Mouse (Mus musculus): Measurements from ENCODE around the gene Cpt2.

The Cpt2 gene

DNA sequence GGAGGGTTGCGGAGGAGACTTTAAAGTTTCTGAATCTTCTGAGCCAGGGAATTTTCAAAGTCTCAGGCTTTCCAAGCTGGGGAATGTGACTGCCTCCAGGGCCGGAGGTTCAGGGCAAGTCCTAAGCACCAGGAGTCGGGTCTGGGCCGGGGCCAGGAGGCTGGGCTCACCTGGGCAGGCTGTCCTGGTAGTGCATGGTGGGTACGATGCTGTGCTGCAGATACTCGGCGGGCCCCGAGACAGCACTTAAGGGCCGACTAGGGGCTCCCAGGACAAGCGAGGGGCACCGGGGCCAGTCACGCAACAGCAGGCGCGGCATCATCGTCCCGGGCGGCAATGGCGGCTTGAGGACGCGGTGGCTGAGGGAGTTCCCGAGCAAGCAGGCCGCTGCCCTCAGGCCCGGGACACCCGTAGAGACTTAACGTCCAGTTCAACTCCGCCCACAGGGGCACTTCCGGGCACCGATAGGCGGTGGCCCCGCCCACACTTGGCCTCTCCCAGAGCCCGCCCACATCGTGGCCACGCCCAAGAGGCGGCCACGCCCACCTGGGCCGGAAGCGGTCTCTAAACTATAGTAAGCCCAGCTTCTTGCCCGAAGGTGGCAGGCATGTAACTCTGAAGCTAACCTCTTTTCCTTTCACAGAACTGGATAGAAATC is at the start of gene Cpt2:
Gene Cpt2 (minus strand): TSS at position 466 of the 658 bp plus-strand sequence.
- Histone ChIP-seq H3K27me3 (ENCODE audit: control insufficient read depth, insufficient read depth, low read length, poor library complexity, severe bottlenecking) (no peaks in the 10 kb centered on the region), H3K36me3 (ENCODE audit: control insufficient read depth, insufficient read depth, low read length, poor library complexity, severe bottlenecking) (no peaks in the 10 kb centered on the region)
- peak; percentile 96 for DNase-seq (ENCODE audit: low read depth, low spot score)

DNA sequence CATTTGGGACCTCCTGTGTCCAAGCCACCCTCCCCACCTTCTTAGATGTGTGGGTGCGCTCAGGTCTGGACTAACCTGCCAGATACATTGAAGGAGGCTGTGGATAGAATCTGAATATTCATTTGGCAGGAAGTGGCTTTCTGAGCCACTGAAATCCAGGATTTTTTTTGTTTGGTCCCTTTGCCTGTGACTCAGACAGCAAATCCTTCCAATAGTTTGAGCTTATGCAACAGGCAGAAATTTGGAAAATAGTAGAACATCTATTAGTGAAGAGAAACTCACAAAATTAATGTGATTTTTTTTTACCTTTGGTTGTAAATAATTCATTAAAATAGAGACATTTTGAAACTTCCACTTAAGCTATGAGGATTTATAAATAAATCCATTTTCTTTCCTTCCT is 47.8 kb upstream of the Cpt2 start:
- no peaks in the 10 kb centered on the region for H3K36me3 ChIP-seq (ENCODE audit: control insufficient read depth, insufficient read depth, low read length, poor library complexity, severe bottlenecking)
- DNase-seq (ENCODE audit: low read depth, low spot score), result no peak
- no peaks in the 10 kb centered on the region for H3K27me3 ChIP-seq (ENCODE audit: control insufficient read depth, insufficient read depth, low read length, poor library complexity, severe bottlenecking)

DNA sequence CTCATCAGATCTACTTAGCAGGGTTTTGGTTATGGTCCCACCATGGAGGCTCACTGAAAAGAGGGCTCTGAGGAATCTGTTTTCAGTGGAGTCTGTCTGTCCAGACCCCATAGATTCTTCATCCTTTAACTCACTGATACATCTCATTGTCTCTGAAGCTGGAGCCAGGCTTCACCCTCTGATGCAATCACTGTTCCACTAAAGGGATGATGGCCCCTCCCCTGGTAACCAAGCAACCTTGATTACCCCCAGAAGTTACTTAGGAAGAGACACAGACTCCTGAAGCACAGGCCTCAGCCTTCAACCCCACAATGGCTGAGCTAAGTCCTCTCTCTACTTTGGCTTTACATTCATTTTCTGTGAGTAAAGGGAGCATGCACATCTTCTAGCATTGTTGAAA is 46.4 kb upstream of the Cpt2 start:
- H3K27me3 ChIP-seq (ENCODE audit: control insufficient read depth, insufficient read depth, low read length, poor library complexity, severe bottlenecking), result no peaks in the 10 kb centered on the region
- no peak for DNase-seq (ENCODE audit: low read depth, low spot score)
- H3K36me3 ChIP-seq (ENCODE audit: control insufficient read depth, insufficient read depth, low read length, poor library complexity, severe bottlenecking), result no peaks in the 10 kb centered on the region

DNA sequence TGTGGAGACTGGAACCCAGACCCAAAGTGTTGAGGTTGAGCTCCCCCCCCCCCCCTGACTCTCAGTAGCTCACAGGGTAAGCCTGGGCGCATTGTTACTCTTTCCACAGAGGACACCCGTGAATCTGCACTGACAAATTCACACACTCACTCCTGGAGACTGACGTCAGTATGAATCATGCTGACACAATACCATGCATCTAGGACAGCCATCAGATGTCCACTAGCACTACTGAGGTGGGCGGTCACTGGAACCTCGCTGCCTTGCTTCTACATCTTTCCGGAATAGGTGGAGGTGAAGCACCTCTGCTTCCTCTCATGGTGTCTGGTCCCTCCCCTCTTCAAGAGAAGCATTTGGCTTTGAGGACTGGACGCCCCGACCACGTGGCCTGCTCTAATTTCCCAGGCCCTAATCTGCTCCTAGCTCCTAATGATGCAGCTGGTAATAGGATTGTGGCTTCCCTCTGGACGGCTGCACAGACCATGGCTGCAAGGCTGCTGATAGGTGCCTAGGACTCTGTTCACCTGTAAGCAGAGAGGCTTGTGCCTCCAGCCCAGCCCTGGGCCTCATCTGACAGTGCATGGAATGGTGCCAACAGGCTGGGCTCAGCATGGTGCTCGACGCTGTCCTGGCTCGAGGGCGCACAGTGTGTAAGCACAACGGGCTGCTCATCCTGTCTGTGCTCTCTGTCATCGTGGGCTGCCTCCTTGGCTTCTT is 44.7 kb upstream of the Cpt2 start, which contains the start of gene Slc1a7:
Gene Slc1a7 (plus strand): TSS at position 367 of the 717 bp plus-strand sequence.
- no peak for DNase-seq (ENCODE audit: low read depth, low spot score)
- Histone ChIP-seq H3K27me3 (ENCODE audit: control insufficient read depth, insufficient read depth, low read length, poor library complexity, severe bottlenecking) (no peaks in the 10 kb centered on the region), H3K36me3 (ENCODE audit: control insufficient read depth, insufficient read depth, low read length, poor library complexity, severe bottlenecking) (no peaks in the 10 kb centered on the region)

DNA sequence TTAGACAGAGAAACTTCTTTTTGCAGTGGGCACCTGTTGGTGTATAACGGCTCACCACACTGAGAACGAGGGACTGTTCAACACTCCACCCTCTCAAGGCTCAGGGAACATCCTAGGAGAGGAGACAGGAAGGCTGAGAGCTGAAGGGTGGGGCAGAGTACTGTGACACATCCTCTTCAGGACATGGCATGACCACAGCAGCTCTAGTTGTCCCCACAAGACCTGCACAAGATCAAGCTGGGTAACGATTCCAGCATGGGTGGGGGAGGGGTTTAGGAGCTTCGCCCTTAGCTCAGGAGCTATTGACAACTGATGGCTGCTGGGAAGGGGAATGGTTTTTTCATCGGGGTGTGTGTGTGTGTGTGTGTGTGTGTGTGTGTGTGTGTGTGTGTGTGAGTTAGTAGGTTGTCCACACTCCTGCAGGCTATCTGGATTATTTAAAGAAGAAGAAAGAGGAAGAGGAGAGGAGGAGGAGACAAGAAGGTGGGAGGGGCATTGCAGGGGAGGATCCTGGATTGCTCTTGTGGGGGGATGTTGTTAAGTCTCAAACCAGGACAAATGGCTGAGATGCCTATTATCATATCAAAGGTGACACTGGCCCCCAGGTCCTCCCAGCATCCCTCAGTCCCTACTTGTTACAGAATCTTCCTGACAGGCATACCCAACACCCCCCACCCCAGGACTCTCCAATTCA is 43.2 kb upstream of the Cpt2 start:
- no peak for DNase-seq (ENCODE audit: low read depth, low spot score)
- H3K27me3 ChIP-seq (ENCODE audit: control insufficient read depth, insufficient read depth, low read length, poor library complexity, severe bottlenecking), result no peaks in the 10 kb centered on the region
- H3K36me3 ChIP-seq (ENCODE audit: control insufficient read depth, insufficient read depth, low read length, poor library complexity, severe bottlenecking), result no peaks in the 10 kb centered on the region

DNA sequence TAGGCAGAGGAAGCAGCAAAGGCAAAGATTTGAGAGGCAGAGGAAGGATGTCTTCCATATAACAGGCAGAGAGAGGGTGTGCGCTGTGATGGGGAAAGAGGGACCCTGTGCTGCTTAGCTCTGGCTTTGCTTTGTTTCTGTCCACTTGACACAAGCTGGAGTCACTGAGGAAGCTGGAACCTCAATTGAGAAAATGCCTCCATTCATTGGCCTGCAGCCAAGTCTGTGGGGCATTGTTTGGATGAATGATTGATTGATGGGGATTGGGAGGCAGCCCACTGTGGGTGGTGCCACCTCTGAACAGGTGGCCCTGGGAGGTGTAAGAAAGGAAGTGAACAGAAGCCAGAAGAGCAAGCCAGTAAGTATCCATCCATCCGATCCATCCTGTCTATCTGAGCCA is 39.4 kb upstream of the Cpt2 start:
- DNase-seq (ENCODE audit: low read depth, low spot score), result no peak
- no peaks in the 10 kb centered on the region for H3K36me3 ChIP-seq (ENCODE audit: control insufficient read depth, insufficient read depth, low read length, poor library complexity, severe bottlenecking)
- H3K27me3 ChIP-seq (ENCODE audit: control insufficient read depth, insufficient read depth, low read length, poor library complexity, severe bottlenecking), result no peaks in the 10 kb centered on the region

DNA sequence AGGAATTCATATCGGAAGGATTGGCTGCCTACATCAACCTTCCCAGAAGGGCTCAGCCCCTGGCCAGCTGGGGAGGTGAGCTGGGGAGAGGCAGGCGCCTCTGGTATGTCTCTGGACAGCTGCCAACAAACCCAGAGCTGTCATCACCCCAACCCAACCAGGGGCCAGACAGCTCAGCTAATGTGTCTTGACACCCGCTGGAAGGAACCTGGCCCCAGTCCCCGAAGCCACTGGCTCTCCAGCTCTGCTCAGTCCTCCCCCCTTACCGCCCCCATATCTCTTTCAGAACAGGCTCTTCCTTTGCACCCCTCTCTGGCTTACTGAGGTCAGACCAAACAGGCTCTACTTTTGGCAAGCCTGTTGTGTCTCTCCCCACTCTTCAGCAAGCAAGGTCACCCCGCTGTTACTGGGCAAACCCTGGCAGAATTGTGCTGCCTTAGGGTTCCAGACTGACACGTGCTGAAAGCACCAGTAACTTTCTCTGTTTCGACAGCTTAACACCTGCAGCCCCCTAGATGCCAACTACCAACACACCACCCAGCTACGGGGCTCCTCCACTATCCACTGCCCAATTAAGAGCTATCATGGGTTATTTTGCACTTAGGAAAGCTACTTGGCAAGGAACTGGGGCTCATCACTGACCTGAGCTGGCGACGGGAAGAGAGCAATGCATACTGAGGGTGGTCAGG is 38.8 kb upstream of the Cpt2 start:
- no peaks in the 10 kb centered on the region for H3K27me3 ChIP-seq (ENCODE audit: control insufficient read depth, insufficient read depth, low read length, poor library complexity, severe bottlenecking)
- no peak for DNase-seq (ENCODE audit: low read depth, low spot score)
- H3K36me3 ChIP-seq (ENCODE audit: control insufficient read depth, insufficient read depth, low read length, poor library complexity, severe bottlenecking), result no peaks in the 10 kb centered on the region

DNA sequence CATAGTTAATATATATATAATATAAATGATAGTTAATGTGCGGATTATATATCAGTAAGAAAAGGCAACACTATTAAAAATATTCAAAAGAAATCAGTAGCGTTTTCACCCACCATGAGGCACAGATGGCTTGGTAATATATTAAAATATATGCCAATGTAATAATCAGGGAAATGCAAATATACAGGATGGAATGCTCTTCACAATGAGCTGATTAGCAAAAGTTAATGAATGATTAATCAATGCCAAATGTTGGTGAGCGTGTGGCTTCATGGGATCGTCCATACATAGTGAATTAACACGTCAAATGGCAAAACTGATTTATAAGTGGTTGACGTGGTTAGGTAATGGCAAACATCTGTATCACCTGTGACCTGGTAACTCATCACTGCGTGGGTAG is 35.1 kb upstream of the Cpt2 start:
- no peaks in the 10 kb centered on the region for H3K36me3 ChIP-seq (ENCODE audit: control insufficient read depth, insufficient read depth, low read length, poor library complexity, severe bottlenecking)
- DNase-seq (ENCODE audit: low read depth, low spot score), result no peak

DNA sequence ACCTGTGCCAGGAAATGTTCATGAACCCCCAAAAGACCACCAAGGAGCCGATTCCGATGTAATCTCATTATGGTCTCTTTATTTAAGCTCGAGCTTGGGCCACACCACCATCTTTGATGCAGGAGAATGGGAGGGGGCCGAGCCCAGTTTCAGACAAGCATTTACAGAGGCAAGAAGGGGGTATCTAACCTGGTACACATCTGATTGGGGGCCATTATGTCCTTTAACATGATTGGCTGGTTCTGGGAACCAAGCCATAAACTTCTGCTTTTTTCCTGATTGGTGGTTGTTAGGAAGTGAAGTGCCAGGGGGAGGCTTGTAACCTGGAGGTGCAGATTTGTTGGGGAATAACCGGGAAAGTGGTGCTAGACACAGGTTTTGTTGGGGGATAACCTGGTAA is 32.3 kb upstream of the Cpt2 start:
- no peak for DNase-seq (ENCODE audit: low read depth, low spot score)
- Histone ChIP-seq H3K27me3 (ENCODE audit: control insufficient read depth, insufficient read depth, low read length, poor library complexity, severe bottlenecking) (no peaks in the 10 kb centered on the region), H3K36me3 (ENCODE audit: control insufficient read depth, insufficient read depth, low read length, poor library complexity, severe bottlenecking) (no peaks in the 10 kb centered on the region)

More for the DNA sequence above, 35.1 kb upstream of the Cpt2 start:
- no peaks in the 10 kb centered on the region for H3K27me3 ChIP-seq (ENCODE audit: control insufficient read depth, insufficient read depth, low read length, poor library complexity, severe bottlenecking)

DNA sequence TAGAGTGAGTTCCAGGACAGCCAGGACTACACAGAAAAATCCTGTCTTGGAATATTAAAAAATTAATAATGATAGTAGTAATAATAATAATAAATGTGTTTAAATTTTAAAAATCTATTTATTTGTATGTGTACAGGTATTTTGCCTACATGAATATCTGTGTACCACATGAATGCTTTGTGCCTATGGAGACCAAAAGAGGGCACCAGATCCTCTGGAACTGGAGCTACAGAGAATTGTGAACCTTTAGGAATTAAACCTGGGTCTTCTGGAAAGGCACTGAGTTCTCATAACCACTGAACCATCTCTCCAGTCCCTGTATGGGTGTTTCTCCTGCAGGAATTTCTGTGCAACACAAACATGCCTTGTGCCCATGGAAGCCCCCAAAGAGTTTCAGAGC is 29.4 kb upstream of the Cpt2 start:
- Histone ChIP-seq H3K27me3 (ENCODE audit: control insufficient read depth, insufficient read depth, low read length, poor library complexity, severe bottlenecking) (no peaks in the 10 kb centered on the region), H3K36me3 (ENCODE audit: control insufficient read depth, insufficient read depth, low read length, poor library complexity, severe bottlenecking) (no peaks in the 10 kb centered on the region)
- no peak for DNase-seq (ENCODE audit: low read depth, low spot score)

DNA sequence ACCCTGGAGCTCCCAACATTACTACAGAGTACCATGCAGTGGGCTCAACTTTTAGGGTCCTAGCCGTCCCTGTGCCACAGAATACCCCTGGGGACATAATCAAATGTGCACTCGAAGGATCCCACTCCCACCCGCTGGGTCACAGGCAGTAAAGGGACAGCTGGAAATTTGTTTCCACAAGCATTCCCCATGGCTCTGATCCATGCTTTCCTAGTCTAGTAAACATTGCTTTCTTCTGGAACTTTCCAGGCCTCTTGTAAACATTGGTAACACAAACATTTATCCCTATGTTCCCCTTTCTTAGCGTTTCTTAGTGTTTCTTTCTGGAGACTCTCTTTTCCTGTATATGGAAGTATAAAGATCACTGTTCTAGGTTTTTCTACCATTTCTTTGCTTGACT is 26.5 kb upstream of the Cpt2 start:
- DNase-seq (ENCODE audit: low read depth, low spot score), result no peak
- Histone ChIP-seq H3K27me3 (ENCODE audit: control insufficient read depth, insufficient read depth, low read length, poor library complexity, severe bottlenecking) (no peaks in the 10 kb centered on the region; the same call in 1 of the 2 replicates), H3K36me3 (ENCODE audit: control insufficient read depth, insufficient read depth, low read length, poor library complexity, severe bottlenecking) (no peaks in the 10 kb centered on the region)

DNA sequence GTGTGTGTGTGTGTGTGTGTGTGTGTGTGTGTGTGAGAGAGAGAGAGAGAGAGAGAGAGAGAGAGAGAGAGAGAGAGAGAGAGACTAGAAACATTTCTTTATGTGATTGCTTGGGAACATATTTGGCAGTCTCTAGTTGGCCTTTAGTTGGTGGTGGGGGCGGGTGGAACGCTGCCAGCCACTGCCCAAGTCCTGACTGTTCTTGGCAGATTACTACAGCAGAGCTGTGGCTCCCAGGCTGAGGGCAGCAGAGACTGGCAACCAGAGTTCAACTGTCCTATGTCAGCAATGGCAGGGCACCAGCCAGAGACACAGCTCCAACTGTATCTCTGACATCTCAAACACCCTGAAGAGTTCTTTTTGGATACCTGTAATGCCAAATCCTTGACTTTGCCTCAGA is 20.7 kb upstream of the Cpt2 start:
- no peaks in the 10 kb centered on the region for H3K36me3 ChIP-seq (ENCODE audit: control insufficient read depth, insufficient read depth, low read length, poor library complexity, severe bottlenecking)
- DNase-seq (ENCODE audit: low read depth, low spot score), result no peak
- no peaks in the 10 kb centered on the region; the same call in 1 of the 2 replicates for H3K27me3 ChIP-seq (ENCODE audit: control insufficient read depth, insufficient read depth, low read length, poor library complexity, severe bottlenecking)

DNA sequence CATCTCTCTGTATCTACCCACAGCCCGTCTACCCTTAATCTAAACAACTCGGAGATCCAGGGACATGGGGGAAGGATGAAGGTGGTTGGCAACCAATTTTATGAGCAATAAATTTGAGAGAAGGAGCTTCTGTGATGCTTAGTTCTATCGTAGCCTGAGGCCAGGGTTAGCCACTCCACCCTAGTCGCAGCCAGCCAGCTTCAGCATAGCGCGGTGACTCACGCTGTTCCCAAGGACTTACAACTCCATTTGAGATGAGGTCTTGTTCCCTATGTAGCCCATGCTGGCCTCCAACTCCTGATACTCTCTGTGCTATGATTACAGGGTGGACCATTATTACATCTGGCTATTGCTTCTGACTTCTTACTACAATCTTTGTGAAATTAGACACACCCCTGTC is 19.3 kb upstream of the Cpt2 start:
- Histone ChIP-seq H3K36me3 (ENCODE audit: control insufficient read depth, insufficient read depth, low read length, poor library complexity, severe bottlenecking) (no peaks in the 10 kb centered on the region), H3K27me3 (ENCODE audit: control insufficient read depth, insufficient read depth, low read length, poor library complexity, severe bottlenecking) (no peaks in the 10 kb centered on the region; the same call in 1 of the 2 replicates)
- no peak for DNase-seq (ENCODE audit: low read depth, low spot score)

DNA sequence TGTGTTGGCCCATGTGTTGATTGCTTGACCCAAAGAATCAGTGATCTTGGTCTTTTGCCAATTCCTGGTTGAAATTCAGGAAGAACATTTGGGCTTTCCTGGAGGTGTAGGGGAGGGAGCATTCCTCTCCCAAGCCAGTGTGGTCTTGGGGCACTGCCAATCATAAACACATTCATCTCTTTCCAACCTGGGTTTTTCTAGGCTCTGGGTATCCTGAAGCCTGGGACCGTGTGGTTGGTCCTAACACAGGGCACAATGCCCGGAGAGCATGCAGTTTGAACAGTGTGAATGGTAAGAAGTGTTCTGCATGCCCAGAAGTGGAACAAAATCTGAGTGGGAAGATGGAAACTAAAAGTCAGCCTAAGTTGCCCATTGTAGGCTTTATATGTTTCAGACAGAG is 14.7 kb upstream of the Cpt2 start:
- DNase-seq (ENCODE audit: low read depth, low spot score), result no peak
- Histone ChIP-seq H3K36me3 (ENCODE audit: control insufficient read depth, insufficient read depth, low read length, poor library complexity, severe bottlenecking) (no peaks in the 10 kb centered on the region), H3K27me3 (ENCODE audit: control insufficient read depth, insufficient read depth, low read length, poor library complexity, severe bottlenecking) (no peaks in the 10 kb centered on the region)

DNA sequence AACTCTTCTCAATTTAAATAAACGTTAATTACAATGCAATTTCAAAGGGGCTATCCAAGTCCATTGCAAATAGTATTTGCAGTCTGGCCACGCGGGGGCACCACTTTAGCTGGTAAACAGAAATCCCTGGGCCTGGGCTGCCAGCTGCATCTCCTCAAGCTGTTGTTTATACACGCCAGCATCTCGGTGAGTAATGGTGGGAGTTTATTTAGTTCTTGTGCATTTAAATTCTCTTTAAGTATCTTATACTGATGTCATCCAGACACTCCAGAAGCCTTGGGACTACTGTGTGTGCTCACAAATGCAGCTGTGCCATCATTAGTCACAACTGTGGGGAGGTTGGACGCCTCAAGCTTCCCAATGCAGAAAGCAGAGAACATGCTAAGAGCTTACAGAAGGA is 13.9 kb upstream of the Cpt2 start:
- H3K36me3 ChIP-seq (ENCODE audit: control insufficient read depth, insufficient read depth, low read length, poor library complexity, severe bottlenecking), result no peaks in the 10 kb centered on the region
- peak; percentile 48 for DNase-seq (ENCODE audit: low read depth, low spot score)
- H3K27me3 ChIP-seq (ENCODE audit: control insufficient read depth, insufficient read depth, low read length, poor library complexity, severe bottlenecking), result no peaks in the 10 kb centered on the region

Measured in splenic B cell, adult 2 months (primary cell).